Mouse (Mus musculus) embryonic facial prominence, embryonic 12.5 days (tissue): ENCODE measurements around the gene Rps7. TPM values are rescaled to one million over a fixed set of nuclear protein-coding genes. Genes with fewer than 3 reads are reported as not detected.

Source experiments
- ATAC-seq: fragments of 200-750 bp; cut with Nextera tagmentation; 2 replicates; pipeline ENCODE4 v1.8.0; 2017; ENCODE audit not compliant: insufficient number of reproducible peaks, insufficient read depth, low FRiP score, low TSS enrichment
- H3K27ac ChIP-seq: fragments of 300-500 bp; sonication (generic); 2 replicates; pipeline ENCODE4 v1.5.1; 2016; ENCODE audit warnings: mild to moderate bottlenecking
- H3K27me3 ChIP-seq: fragments of 300-500 bp; sonication (generic); 2 replicates; pipeline ENCODE4 v1.6.1; 2016; ENCODE audit warnings: mild to moderate bottlenecking, moderate library complexity
- H3K36me3 ChIP-seq: fragments of 300-500 bp; sonication (generic); 2 replicates; pipeline ENCODE4 v1.6.1; 2016; ENCODE audit warnings: mild to moderate bottlenecking
- H3K4me1 ChIP-seq: fragments of 300-500 bp; sonication (generic); 2 replicates; pipeline ENCODE4 v1.6.1; 2016
- H3K4me2 ChIP-seq: fragments of 300-500 bp; sonication (generic); replicated peaks from 2 replicates; pipeline ENCODE4 v1.6.1; 2016; ENCODE audit warnings: mild to moderate bottlenecking, moderate library complexity
- H3K4me3 ChIP-seq: fragments of 300-500 bp; sonication (generic); 2 replicates; pipeline ENCODE4 v1.5.1; 2016; ENCODE audit warnings: mild to moderate bottlenecking
- H3K9ac ChIP-seq: fragments of 300-500 bp; sonication (generic); 2 replicates; pipeline ENCODE4 v1.6.1; 2016; ENCODE audit warnings: mild to moderate bottlenecking, moderate library complexity
- H3K9me3 ChIP-seq: fragments of 300-500 bp; sonication (generic); 2 replicates; pipeline ENCODE4 v1.6.1; 2016; ENCODE audit warnings: mild to moderate bottlenecking, moderate library complexity
- WGBS: fragments of 180-500 bp; shearing (Covaris S2); methylation state at CpG from one replicate; pipeline ENCODE4 v1.1.7; 2016; 5-methylcytosine and 5-hydroxymethylcytosine counted together
- microRNA-seq: library from miRNA; unstranded; fragments of <30 nt; microRNA quantifications from one replicate; pipeline ENCODE4, GENCODE M21; 2017
- polyA plus RNA-seq: library from polyadenylated mRNA; unstranded; fragments of >200 nt; fragmentation: Nextera tagmentation; extraction: Ambion mirVana; gene quantifications from 2 replicates; pipeline ENCODE4 v1.2.1, GENCODE M21; 2016

Rps7 gene
- polyA plus RNA-seq, 1 experiment from 2014 or later = 761 TPM

GRCm38 (mm10) chr12:28584036-28584435 lies 51.7 kb downstream of the Rps7 start:
- 57% methylated on average over 2 of the region's 3 CpGs for WGBS
- Histone ChIP-seq H3K4me2 (no peak overlapping the region), H3K27ac (no peak overlapping the region), H3K9me3 (no peaks in the 10 kb centered on the region), H3K4me1 (no peaks in the 10 kb centered on the region), H3K4me3 (no peak overlapping the region), H3K9ac (no peak overlapping the region), H3K36me3 (no peaks in the 10 kb centered on the region), H3K27me3 (0 out of 2 replicates have a peak, but pooled peaks cover 3% of the 10 kb centered on the region)
- no peak for ATAC-seq

- WGBS = 81% methylated on average over 8 of the region's 8 CpGs
- H3K27ac ChIP-seq = no peak within 1 kb of the TSS
- no peak within 1 kb of the TSS for H3K4me3 ChIP-seq
- H3K27me3 ChIP-seq = no peaks in the 10 kb centered on the region
- ATAC-seq = no peak
- no peak within 1 kb of the TSS for H3K9ac ChIP-seq
- H3K9me3 ChIP-seq = no peaks in the 10 kb centered on the region
- H3K4me2 ChIP-seq = no peak within 1 kb of the TSS
- H3K36me3 ChIP-seq = no peaks in the 10 kb centered on the region
- no peaks in the 10 kb centered on the region for H3K4me1 ChIP-seq
Measured at GRCm38 (mm10) chr12:28582423-28582822, 53.3 kb downstream of the Rps7 start, which contains the start of gene Allc. Allc (minus strand) TSS chr12:28582523.

Small RNAs within 50 kb of the gene (microRNA-seq; reads per million reads assigned to microRNA genes)
- not detected for gene Mir6937

Other genes starting within 250 kb of the Rps7 start
- gene Dcdc2c, start 83.6 kb downstream of the Rps7 start, polyA plus RNA-seq = 0.18 and 0.31 TPM in 2 replicates
- not detected in 2 replicates for gene Allc, start 53.4 kb downstream of the Rps7 start, polyA plus RNA-seq
- gene Colec11, start 12.6 kb downstream of the Rps7 start, polyA plus RNA-seq = 0.37 TPM in 1 of 2 replicates, not detected in the other
- gene Rnaseh1, start 13.6 kb upstream of the Rps7 start, polyA plus RNA-seq = 30.3 and 30.7 TPM in 2 replicates
- gene Adi1, start 39.3 kb upstream of the Rps7 start, polyA plus RNA-seq = 62.6 and 66.1 TPM in 2 replicates
- gene Trappc12, start 114.5 kb upstream of the Rps7 start, polyA plus RNA-seq = 42.6 and 46.3 TPM in 2 replicates
- 31.1 and 35.8 TPM in 2 replicates for gene Eipr1, start 115.8 kb upstream of the Rps7 start, polyA plus RNA-seq